Mouse (Mus musculus): Measurements from ENCODE around the gene Mapk12. TPM values are rescaled to one million over a fixed set of nuclear protein-coding genes. Genes with fewer than 3 reads are reported as not detected.

Mapk12 gene
- 17.7 and 18.4 TPM in 2 replicates for polyA plus RNA-seq (2015; fragmentation: Nextera tagmentation; extraction: Ambion mirVana)

DNA sequence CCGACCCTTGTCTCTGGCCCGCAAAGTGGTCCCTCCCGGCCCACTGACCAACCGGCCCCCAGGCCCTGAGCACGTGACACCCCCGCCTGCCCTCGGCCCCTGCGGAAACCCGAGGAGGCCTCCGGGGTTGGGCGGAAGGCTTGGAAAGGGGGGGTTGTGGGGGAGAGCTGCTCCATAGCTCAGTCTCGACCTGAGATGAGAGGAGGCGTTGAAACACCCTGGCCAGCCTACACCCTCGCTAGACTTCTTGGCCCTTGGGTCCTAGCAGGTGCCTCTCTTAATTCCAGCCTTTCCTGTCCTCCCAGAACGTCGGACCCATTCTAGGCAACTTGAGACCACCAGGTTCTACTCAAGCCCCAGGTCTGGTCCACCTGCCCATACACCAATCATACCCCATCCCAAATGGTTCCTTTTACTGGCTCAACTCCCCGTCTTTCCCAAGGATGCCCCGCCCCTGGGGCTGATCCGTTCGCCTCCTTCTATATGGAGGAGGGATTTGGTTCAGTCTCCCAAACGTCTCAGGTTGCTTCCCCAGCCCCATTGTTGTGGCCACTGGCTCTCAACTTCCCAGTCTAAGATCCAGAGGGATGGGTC is at the start of gene Mapk12:
Gene Mapk12 (minus strand): TSS at position 45 of the 594 bp plus-strand sequence.
- Histone ChIP-seq H3K4me3 (ENCODE audit: low read length) (peak within 1 kb of the TSS; percentile 67), H3K27ac (ENCODE audit: low read length) (no peak within 1 kb of the TSS), H3K4me2 (ENCODE audit: low read depth, low read length) (peak within 1 kb of the TSS; percentile 97), H3K9ac (ENCODE audit: low read length) (peak within 1 kb of the TSS; percentile 76), H3K36me3 (ENCODE audit: control insufficient read depth, insufficient read depth) (no peaks in the 10 kb centered on the region), H3K4me1 (ENCODE audit: control insufficient read depth, insufficient read depth, low read length) (peaks cover 18% of the 10 kb centered on the region), H3K27me3 (ENCODE audit: control insufficient read depth, insufficient read depth, low read length) (peaks cover 41% of the 10 kb centered on the region), H3K9me3 (replicated peaks; ENCODE audit: control insufficient read depth, low read length) (no peaks in the 10 kb centered on the region)
- WGBS, result under 1% methylated on average over 21 of the region's 21 CpGs
- ATAC-seq (replicated peaks; ENCODE audit: extremely low read depth, insufficient read depth, low FRiP score), result peak; percentile 53; the same call in 1 of the 2 replicates

DNA sequence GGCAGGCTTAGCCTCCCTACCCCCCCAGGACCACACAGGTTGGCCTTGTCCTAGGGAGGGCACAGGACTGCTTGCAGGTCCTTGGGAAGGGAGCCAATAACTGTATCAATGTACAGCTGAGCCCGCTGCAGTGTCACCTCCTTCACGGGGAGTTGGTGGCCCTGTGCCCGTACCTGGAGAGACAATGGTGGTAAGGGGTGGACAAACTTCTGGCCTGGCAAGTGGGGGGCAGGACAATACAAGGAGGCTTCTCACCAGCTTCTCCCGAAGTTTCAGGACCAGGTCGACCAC is 44.4 kb upstream of the Mapk12 start:
- H3K4me2 ChIP-seq (ENCODE audit: low read depth, low read length), result no peak overlapping the region
- peaks cover 15% of the 10 kb centered on the region for H3K4me1 ChIP-seq (ENCODE audit: control insufficient read depth, insufficient read depth, low read length)
- peaks cover 3% of the 10 kb centered on the region; the same call in 1 of the 2 replicates for H3K36me3 ChIP-seq (ENCODE audit: control insufficient read depth, insufficient read depth)
- H3K4me3 ChIP-seq (ENCODE audit: low read length), result no peak overlapping the region
- no peak for ATAC-seq (replicated peaks; ENCODE audit: extremely low read depth, insufficient read depth, low FRiP score)
- WGBS, result 81% methylated on average over 5 of the region's 5 CpGs
- H3K9me3 ChIP-seq (replicated peaks; ENCODE audit: control insufficient read depth, low read length), result no peaks in the 10 kb centered on the region
- no peaks in the 10 kb centered on the region for H3K27me3 ChIP-seq (ENCODE audit: control insufficient read depth, insufficient read depth, low read length)
- H3K9ac ChIP-seq (ENCODE audit: low read length), result no peak overlapping the region
- no peak overlapping the region for H3K27ac ChIP-seq (ENCODE audit: low read length)

DNA sequence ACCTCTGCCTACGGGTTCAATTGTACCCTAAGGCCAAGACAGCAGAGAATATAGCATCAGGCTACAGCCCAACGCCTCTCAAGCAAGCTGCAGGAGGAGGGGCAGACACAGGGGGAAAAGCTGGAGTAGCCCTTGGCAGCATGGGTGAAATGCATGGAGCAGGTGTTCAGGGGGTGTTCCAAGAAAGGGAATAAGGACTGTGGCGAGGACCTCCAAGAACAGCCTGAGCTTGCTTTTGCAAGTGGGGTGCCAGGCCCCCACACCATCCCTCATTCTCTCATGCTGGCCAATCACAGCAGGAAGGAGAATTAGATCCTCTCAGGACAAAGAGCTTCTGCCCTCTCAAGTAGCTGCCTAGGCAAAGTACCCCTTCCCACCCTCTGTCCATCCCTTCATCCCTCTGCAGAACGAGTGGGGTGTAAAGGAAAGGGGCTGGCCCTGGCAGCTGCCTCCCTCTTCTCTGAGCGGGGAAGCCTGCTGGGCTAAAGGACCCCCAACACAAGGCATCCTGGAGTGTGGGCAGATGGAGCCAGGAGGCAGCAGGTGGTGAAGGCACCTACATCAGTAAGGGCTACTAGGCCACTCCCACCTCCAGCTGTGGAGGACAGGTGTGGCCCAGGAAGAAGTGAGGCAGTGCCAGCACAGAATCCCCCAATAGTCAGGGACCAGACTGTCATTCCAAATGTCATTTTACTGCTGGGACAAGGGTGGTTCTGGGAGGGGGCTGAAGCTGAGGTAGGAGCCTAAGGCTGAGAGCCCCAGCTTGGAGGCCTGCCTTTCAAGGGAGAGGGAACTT is 43.8 kb upstream of the Mapk12 start:
- no peaks in the 10 kb centered on the region for H3K27me3 ChIP-seq (ENCODE audit: control insufficient read depth, insufficient read depth, low read length)
- H3K4me2 ChIP-seq (ENCODE audit: low read depth, low read length), result no peak overlapping the region
- no peaks in the 10 kb centered on the region for H3K9me3 ChIP-seq (replicated peaks; ENCODE audit: control insufficient read depth, low read length)
- 71% methylated on average over 5 of the region's 5 CpGs for whole genome bisulfite sequencing
- peaks cover 3% of the 10 kb centered on the region; the same call in 1 of the 2 replicates for H3K36me3 ChIP-seq (ENCODE audit: control insufficient read depth, insufficient read depth)
- no peak overlapping the region for H3K4me3 ChIP-seq (ENCODE audit: low read length)
- no peak overlapping the region for H3K27ac ChIP-seq (ENCODE audit: low read length)
- peaks cover 17% of the 10 kb centered on the region for H3K4me1 ChIP-seq (ENCODE audit: control insufficient read depth, insufficient read depth, low read length)
- no peak overlapping the region for H3K9ac ChIP-seq (ENCODE audit: low read length)
- ATAC-seq (replicated peaks; ENCODE audit: extremely low read depth, insufficient read depth, low FRiP score), result no peak

DNA sequence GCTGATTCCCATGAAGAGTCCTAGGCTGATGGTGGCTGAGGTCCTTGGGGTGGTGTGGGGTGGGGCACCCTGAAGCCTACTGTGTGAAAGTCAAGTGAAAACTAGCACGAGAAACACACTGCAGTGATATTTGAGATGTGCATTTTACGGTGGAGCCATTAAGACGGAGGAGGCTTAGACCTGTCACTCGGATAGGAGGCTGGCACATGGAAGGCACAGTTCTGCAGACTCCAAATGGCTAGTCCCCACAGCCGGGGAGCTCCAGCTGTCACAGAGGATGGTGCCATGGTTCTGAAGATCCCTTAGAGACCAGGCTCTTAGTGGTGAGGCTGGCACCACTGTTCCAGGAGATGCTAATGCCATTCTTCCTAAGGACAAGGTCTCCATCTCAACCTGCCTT is 42.3 kb upstream of the Mapk12 start:
- H3K9me3 ChIP-seq (replicated peaks; ENCODE audit: control insufficient read depth, low read length), result no peaks in the 10 kb centered on the region
- no peak overlapping the region for H3K9ac ChIP-seq (ENCODE audit: low read length)
- H3K27me3 ChIP-seq (ENCODE audit: control insufficient read depth, insufficient read depth, low read length), result no peaks in the 10 kb centered on the region
- WGBS, result 63% methylated on average over 5 of the region's 5 CpGs
- H3K36me3 ChIP-seq (ENCODE audit: control insufficient read depth, insufficient read depth), result peaks cover under 1% of the 10 kb centered on the region; the same call in 1 of the 2 replicates
- no peak for ATAC-seq (replicated peaks; ENCODE audit: extremely low read depth, insufficient read depth, low FRiP score)
- H3K27ac ChIP-seq (ENCODE audit: low read length), result peak overlapping the region; percentile 97
- H3K4me1 ChIP-seq (ENCODE audit: control insufficient read depth, insufficient read depth, low read length), result peaks cover 32% of the 10 kb centered on the region
- no peak overlapping the region for H3K4me2 ChIP-seq (ENCODE audit: low read depth, low read length)
- no peak overlapping the region for H3K4me3 ChIP-seq (ENCODE audit: low read length)

DNA sequence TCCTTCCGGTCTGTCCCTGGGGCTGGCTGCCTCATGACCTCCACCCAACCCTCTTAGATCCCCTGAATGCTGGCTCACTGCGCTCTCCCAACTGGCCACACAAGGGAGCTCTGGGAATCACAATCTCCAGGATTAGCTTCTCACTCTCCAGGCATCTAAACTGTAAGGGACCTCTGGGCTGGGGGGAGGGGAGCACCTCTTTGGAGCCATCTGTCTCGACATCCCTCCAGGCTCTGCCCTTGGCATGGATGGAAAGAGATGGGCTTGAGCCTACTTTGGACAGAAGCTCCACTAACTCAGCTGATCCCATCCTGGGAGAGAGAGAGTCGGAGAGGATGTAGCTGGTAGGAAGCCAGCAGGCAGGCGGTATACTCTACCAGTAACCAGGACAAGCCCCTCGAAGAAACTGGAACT is 41.8 kb upstream of the Mapk12 start:
- Histone ChIP-seq H3K27ac (ENCODE audit: low read length) (peak overlapping the region; percentile 97), H3K4me2 (ENCODE audit: low read depth, low read length) (no peak overlapping the region; the same call in none of the 2 replicates), H3K4me3 (ENCODE audit: low read length) (no peak overlapping the region), H3K4me1 (ENCODE audit: control insufficient read depth, insufficient read depth, low read length) (peaks cover 37% of the 10 kb centered on the region), H3K27me3 (ENCODE audit: control insufficient read depth, insufficient read depth, low read length) (no peaks in the 10 kb centered on the region), H3K9ac (ENCODE audit: low read length) (peak overlapping the region; percentile 21), H3K36me3 (ENCODE audit: control insufficient read depth, insufficient read depth) (no peaks in the 10 kb centered on the region; the same call in 1 of the 2 replicates), H3K9me3 (replicated peaks; ENCODE audit: control insufficient read depth, low read length) (no peaks in the 10 kb centered on the region)
- WGBS, result 24% methylated on average over 6 of the region's 6 CpGs
- ATAC-seq (replicated peaks; ENCODE audit: extremely low read depth, insufficient read depth, low FRiP score), result no peak; the same call in 1 of the 2 replicates

DNA sequence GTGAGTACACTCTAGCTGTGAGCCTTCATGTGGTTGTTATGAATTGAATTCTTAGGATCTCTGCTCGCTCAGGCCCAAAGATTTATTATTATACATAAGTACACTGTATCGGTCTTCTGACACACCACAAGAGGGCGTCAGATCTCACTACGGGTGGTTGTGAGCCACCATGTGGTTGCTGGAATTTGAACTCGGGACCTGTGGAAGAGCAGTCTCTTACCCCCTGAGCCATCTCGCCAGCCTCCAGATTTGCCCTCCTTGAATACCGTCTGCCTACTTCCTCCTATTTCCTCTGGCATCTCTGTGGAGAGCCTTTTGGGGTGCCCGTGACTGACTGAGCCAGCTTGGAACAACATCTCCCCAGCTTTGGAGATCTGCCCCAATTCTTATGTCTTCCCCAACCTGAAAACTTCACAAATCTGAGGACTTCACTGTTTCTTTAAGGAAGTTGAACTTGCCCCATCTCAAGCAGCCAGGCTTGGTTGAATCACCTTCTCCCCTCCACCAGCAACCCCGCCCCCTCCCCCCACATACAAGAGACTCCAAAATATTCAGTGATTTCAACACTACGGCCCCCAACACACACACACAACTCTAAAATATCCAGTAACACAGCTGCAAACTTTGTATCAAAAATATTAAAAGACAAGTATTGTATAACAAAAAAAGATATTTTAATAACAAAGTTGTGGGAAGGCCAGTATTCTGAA is 41.2 kb upstream of the Mapk12 start:
- ATAC-seq (replicated peaks; ENCODE audit: extremely low read depth, insufficient read depth, low FRiP score), result no peak
- no peaks in the 10 kb centered on the region; the same call in 1 of the 2 replicates for H3K36me3 ChIP-seq (ENCODE audit: control insufficient read depth, insufficient read depth)
- H3K4me1 ChIP-seq (ENCODE audit: control insufficient read depth, insufficient read depth, low read length), result peaks cover 43% of the 10 kb centered on the region
- H3K27ac ChIP-seq (ENCODE audit: low read length), result peak overlapping the region; percentile 97
- H3K9ac ChIP-seq (ENCODE audit: low read length), result peak overlapping the region; percentile 21
- peak overlapping the region; percentile 81 for H3K4me3 ChIP-seq (ENCODE audit: low read length)
- peak overlapping the region; percentile 72; the same call in 1 of the 2 replicates for H3K4me2 ChIP-seq (ENCODE audit: low read depth, low read length)
- H3K9me3 ChIP-seq (replicated peaks; ENCODE audit: control insufficient read depth, low read length), result no peaks in the 10 kb centered on the region
- 54% methylated on average over 10 of the region's 10 CpGs for WGBS
- H3K27me3 ChIP-seq (ENCODE audit: control insufficient read depth, insufficient read depth, low read length), result no peaks in the 10 kb centered on the region

DNA sequence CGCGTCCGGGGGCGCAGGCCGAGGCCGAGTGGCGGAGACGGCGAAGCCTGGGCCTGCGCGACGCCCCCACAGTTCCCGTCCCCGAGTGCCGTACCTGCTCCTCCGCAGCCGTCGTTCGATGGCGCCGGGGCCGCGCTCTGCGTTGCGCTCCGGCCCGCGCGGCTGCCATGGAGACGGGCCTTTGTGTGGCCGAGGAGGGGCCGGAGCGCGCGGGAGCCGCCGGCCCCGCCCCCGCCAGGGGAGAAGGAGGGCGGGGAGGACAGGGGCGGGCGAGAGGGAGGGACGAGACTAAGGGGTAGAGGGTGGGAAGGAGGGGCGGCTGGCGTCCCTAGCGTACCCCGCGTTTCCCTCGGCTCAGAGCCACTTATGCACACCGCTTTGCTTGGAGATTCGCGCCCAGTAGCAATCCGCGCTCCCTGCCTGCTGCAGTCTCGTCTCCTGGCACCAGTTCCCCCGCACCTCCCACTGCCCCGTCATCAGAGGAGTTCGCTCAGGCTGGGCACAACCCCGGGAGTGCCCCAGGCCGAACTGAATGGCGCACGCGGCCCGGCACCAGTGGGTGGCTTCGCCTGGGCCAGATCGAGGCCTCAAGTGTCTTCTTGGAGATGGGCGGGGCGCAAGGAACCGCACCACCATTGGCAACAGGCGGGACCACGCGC is 40.2 kb upstream of the Mapk12 start, which contains the start of gene Plxnb2:
Gene Plxnb2 (minus strand): TSS at position 218 of the 659 bp plus-strand sequence.
- ATAC-seq (replicated peaks; ENCODE audit: extremely low read depth, insufficient read depth, low FRiP score), result peak; percentile 83
- peak within 1 kb of the TSS; percentile 90 for H3K9ac ChIP-seq (ENCODE audit: low read length)
- peaks cover 53% of the 10 kb centered on the region for H3K4me1 ChIP-seq (ENCODE audit: control insufficient read depth, insufficient read depth, low read length)
- under 1% methylated on average over 67 of the region's 72 CpGs for WGBS
- H3K36me3 ChIP-seq (ENCODE audit: control insufficient read depth, insufficient read depth), result no peaks in the 10 kb centered on the region; the same call in 1 of the 2 replicates
- peak within 1 kb of the TSS; percentile 72 for H3K4me2 ChIP-seq (ENCODE audit: low read depth, low read length)
- H3K9me3 ChIP-seq (replicated peaks; ENCODE audit: control insufficient read depth, low read length), result no peaks in the 10 kb centered on the region
- H3K27me3 ChIP-seq (ENCODE audit: control insufficient read depth, insufficient read depth, low read length), result no peaks in the 10 kb centered on the region
- H3K4me3 ChIP-seq (ENCODE audit: low read length), result peak within 1 kb of the TSS; percentile 81
- H3K27ac ChIP-seq (ENCODE audit: low read length), result peak within 1 kb of the TSS; percentile 97

DNA sequence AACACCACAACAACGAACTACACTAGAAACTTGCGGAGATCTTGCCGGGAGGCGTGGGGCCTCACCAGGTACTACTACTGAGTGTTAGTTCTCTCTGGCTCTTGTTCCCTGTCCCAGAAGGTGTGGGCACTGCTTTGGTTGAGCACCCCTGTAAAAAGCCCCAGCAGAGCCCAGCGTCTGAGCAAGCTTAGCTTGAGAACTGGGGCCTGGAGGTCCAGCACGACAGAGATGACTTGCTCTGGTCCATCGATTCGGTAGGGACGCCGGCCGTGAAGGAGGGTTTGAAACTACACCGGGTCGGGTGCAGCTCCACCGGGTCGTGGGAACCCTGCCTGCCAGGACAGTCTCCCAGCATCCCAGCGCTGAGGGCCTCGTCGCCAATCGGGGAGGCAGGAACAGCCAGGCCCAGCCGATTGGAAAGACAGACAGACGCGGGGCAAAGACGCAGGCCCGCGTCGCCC is 39.6 kb upstream of the Mapk12 start:
- H3K27ac ChIP-seq (ENCODE audit: low read length), result peak overlapping the region; percentile 97
- ATAC-seq (replicated peaks; ENCODE audit: extremely low read depth, insufficient read depth, low FRiP score), result peak; percentile 3; the same call in 1 of the 2 replicates
- H3K27me3 ChIP-seq (ENCODE audit: control insufficient read depth, insufficient read depth, low read length), result no peaks in the 10 kb centered on the region
- H3K9ac ChIP-seq (ENCODE audit: low read length), result peak overlapping the region; percentile 90
- H3K4me1 ChIP-seq (ENCODE audit: control insufficient read depth, insufficient read depth, low read length), result peaks cover 59% of the 10 kb centered on the region
- H3K4me3 ChIP-seq (ENCODE audit: low read length), result peak overlapping the region; percentile 81
- H3K4me2 ChIP-seq (ENCODE audit: low read depth, low read length), result peak overlapping the region; percentile 72
- WGBS, result 1% methylated on average over 26 of the region's 26 CpGs
- H3K36me3 ChIP-seq (ENCODE audit: control insufficient read depth, insufficient read depth), result no peaks in the 10 kb centered on the region; the same call in 1 of the 2 replicates
- H3K9me3 ChIP-seq (replicated peaks; ENCODE audit: control insufficient read depth, low read length), result no peaks in the 10 kb centered on the region

All from heart, embryonic 16.5 days (tissue).